In genomic region chr13:53442168-53442980, GRCm38 (mm10) we compare ENCODE assay signal across 7 mouse cellular contexts. TPM values are rescaled to one million over a fixed set of nuclear protein-coding genes. Genes with fewer than 3 reads are reported as not detected.
A peak's percentile ranks its signal among the peaks of the same experiment; 100 is the strongest.
DNase-seq lines count a peak whose midpoint lies in the region; ATAC-seq lines count a peak whose summit lies in the region.

No protein-coding gene starts in this region.

- 31% methylated on average over 25 of the region's 25 CpGs for WGBS in embryonic facial prominence, embryonic 15.5 days
- 31% methylated on average over 25 of the region's 25 CpGs for WGBS in hindbrain, embryonic 16.5 days

- no peak overlapping the region for H3K9ac ChIP-seq in embryonic facial prominence, embryonic 15.5 days
- H3K9ac ChIP-seq in hindbrain, embryonic 16.5 days (ENCODE audit: low read depth, low read length), result peak overlapping the region; percentile 57

- no peaks in the 10 kb centered on the region for H3K9me3 ChIP-seq in embryonic facial prominence, embryonic 15.5 days (replicated peaks)
- no peaks in the 10 kb centered on the region for H3K9me3 ChIP-seq in hindbrain, embryonic 16.5 days (ENCODE audit: control insufficient read depth, low read length)

- no peaks in the 10 kb centered on the region for H3K36me3 ChIP-seq in embryonic facial prominence, embryonic 15.5 days
- no peaks in the 10 kb centered on the region for H3K36me3 ChIP-seq in hindbrain, embryonic 16.5 days (ENCODE audit: control insufficient read depth, insufficient read depth, low read length)

- peak; percentile 16 to 37 for DNase-seq in urinary bladder, postnatal 36 days (ENCODE audit: low spot score in 2 of 2)
- DNase-seq in urinary bladder, postnatal 25 days (ENCODE audit: low spot score), result no peak
- DNase-seq in liver, result peak; percentile 27
- DNase-seq in right cerebral cortex, postnatal 10 days (ENCODE audit: low spot score in 2 of 2), result peak; percentile 62 to 74
- no peak for DNase-seq in adipocyte (ENCODE audit: low spot score)

- H3K27me3 ChIP-seq in embryonic facial prominence, embryonic 15.5 days, result no peaks in the 10 kb centered on the region
- H3K27me3 ChIP-seq in hindbrain, embryonic 16.5 days (replicated peaks; ENCODE audit: control insufficient read depth, insufficient read depth, low read length), result peaks cover 3% of the 10 kb centered on the region; the same call in 1 of the 2 replicates

- H3K4me2 ChIP-seq in embryonic facial prominence, embryonic 15.5 days (replicated peaks), result peak overlapping the region; percentile 53
- H3K4me2 ChIP-seq in hindbrain, embryonic 16.5 days (ENCODE audit: low read length), result peak overlapping the region; percentile 64

- H3K4me3 ChIP-seq in embryonic facial prominence, embryonic 15.5 days (replicated peaks), result peak overlapping the region; percentile 23
- H3K4me3 ChIP-seq in hindbrain, embryonic 16.5 days (ENCODE audit: low read length), result peak overlapping the region; percentile 23

- no peak overlapping the region for H3K27ac ChIP-seq in embryonic facial prominence, embryonic 15.5 days (replicated peaks)
- H3K27ac ChIP-seq in hindbrain, embryonic 16.5 days (ENCODE audit: low read depth, low read length), result no peak overlapping the region

- no peak for ATAC-seq in embryonic facial prominence, embryonic 15.5 days (ENCODE audit: insufficient number of reproducible peaks, low FRiP score, low TSS enrichment, low read depth)
- peak; percentile 77 for ATAC-seq in hindbrain, embryonic 16.5 days

- H3K4me1 ChIP-seq in embryonic facial prominence, embryonic 15.5 days, result no peaks in the 10 kb centered on the region
- peaks cover 3% of the 10 kb centered on the region for H3K4me1 ChIP-seq in hindbrain, embryonic 16.5 days (ENCODE audit: control insufficient read depth, insufficient read depth, low read depth, low read length)

RNA-seq across cellular contexts. Expression of gene Msx2, which starts 30.5 kb away (rescaled TPM):
- polyA plus RNA-seq in embryonic facial prominence, embryonic 15.5 days (2015; fragmentation: Nextera tagmentation; extraction: Ambion mirVana), result 19.3 and 22.9 TPM in 2 replicates
- polyA plus RNA-seq in hindbrain, embryonic 16.5 days (2015; fragmentation: Nextera tagmentation; extraction: Ambion mirVana), result 2.4 and 2.8 TPM in 2 replicates

Comparison
In these comparisons a context has a peak if more than half of its experiments do, and no peak if none do; other contexts are left out.
1. DNase-seq: peak in urinary bladder, postnatal 36 days (2 of 2), liver (single experiment) and right cerebral cortex, postnatal 10 days (2 of 2); none in urinary bladder, postnatal 25 days (single experiment) and adipocyte (single experiment).